Mouse (Mus musculus) lung, postnatal 0 days (tissue): ENCODE data around the gene Efnb2.

Experiments
- CTCF ChIP-seq: IDR thresholded peaks from 2 replicates; pipeline ENCODE4 v1.5.1; 2016; ENCODE audit warnings: antibody characterized with exemption, mild to moderate bottlenecking
- EP300 ChIP-seq: IDR thresholded peaks from 2 replicates; pipeline ENCODE4 v1.6.1; 2016; ENCODE audit warnings: antibody characterized with exemption, mild to moderate bottlenecking, control low read depth

DNA sequence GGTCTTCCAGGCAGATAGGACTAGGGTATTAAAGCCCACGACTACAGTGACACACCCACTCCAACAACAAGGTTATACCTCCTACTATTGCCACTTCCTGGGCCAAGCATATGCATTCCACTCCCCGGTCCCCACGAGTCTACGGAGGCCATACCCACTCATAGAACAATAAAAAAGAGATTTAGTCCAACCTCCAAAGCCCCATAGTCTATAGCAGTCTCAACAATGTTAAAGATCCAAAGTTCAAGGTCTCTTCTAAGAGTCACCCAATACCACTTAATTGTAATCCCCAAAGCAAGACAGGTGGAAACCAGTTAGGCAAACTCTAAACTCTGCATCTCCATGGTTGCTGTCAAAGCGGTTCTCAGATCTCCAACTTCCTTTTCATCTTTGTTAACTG, 13.8 kb upstream of the Efnb2 start:
- TF ChIP-seq CTCF (no peak), EP300 (no peak)
